Mouse (Mus musculus): ENCODE data around the gene Gm20869. TPM values are rescaled to one million over a fixed set of nuclear protein-coding genes. Genes with fewer than 3 reads are reported as not detected.
"Not testable (repeated sequence)": the region's sequence is repeated elsewhere in the genome, so short reads cannot be mapped to it uniquely, and the experiment has no call there.

Gene Gm20869
- total RNA-seq (2014; fragmentation: Nextera tagmentation) (not detected in 2 replicates), total RNA-seq (2017) (not detected in 2 replicates)

GRCm38 (mm10) chrY:71469149-71469548 lies at the start of gene Gm20869:
Gm20869 (plus strand) TSS chrY:71469449.
- ATAC-seq (replicated peaks; ENCODE audit: poor library complexity, severe bottlenecking) = not testable (repeated sequence)

Other genes starting within 250 kb of the Gm20869 start
- not detected in 2 replicates for gene Gm20870, start 222.6 kb downstream of the Gm20869 start, total RNA-seq (2014; fragmentation: Nextera tagmentation)
- gene Gm20870, start 222.6 kb downstream of the Gm20869 start, total RNA-seq (2017) = not detected in 2 replicates

All from granulocyte monocyte progenitor cell, adult 5-6 weeks (primary cell).